In genomic region chr6:87671353-87671752, GRCm38 (mm10) we compare ENCODE assay signal across 8 mouse cellular contexts. TPM values are rescaled to one million over a fixed set of nuclear protein-coding genes. Genes with fewer than 3 reads are reported as not detected.
DNase-seq lines count a peak whose midpoint lies in the region; ATAC-seq and TF ChIP-seq lines count a peak whose summit lies in the region.

No protein-coding gene starts in this region.

- peak overlapping the region; percentile 73 for H3K4me3 ChIP-seq in lung, postnatal 0 days (ENCODE audit: low read depth, low read length)
- peak overlapping the region; percentile 83 for H3K4me3 ChIP-seq in neural tube, embryonic 15.5 days (replicated peaks)

- peak overlapping the region; percentile 97 for H3K4me2 ChIP-seq in lung, postnatal 0 days (replicated peaks; ENCODE audit: low read depth, low read length)
- H3K4me2 ChIP-seq in neural tube, embryonic 15.5 days, result peak overlapping the region; percentile 95

- no peak for TF ChIP-seq CTCF in lung, postnatal 0 days (IDR thresholded peaks at IDR 0.05)

- H3K27me3 ChIP-seq in lung, postnatal 0 days (replicated peaks; ENCODE audit: insufficient read depth, low read length), result no peaks in the 10 kb centered on the region
- no peaks in the 10 kb centered on the region for H3K27me3 ChIP-seq in neural tube, embryonic 15.5 days (replicated peaks)

- H3K27ac ChIP-seq in lung, postnatal 0 days (ENCODE audit: low read length), result peak overlapping the region; percentile 81
- H3K27ac ChIP-seq in neural tube, embryonic 15.5 days (replicated peaks), result peak overlapping the region; percentile 69

- peaks cover 10% of the 10 kb centered on the region; the same call in 1 of the 2 replicates for H3K4me1 ChIP-seq in lung, postnatal 0 days (ENCODE audit: insufficient read depth, low read depth, low read length)
- peaks cover 28% of the 10 kb centered on the region for H3K4me1 ChIP-seq in neural tube, embryonic 15.5 days

- TF ChIP-seq EP300 in lung, postnatal 0 days (IDR thresholded peaks at IDR 0.05), result no peak

- 1% methylated on average over 8 of the region's 8 CpGs for WGBS in lung, postnatal 0 days
- WGBS in large intestine, adult 2 months, result under 1% methylated on average over 8 of the region's 8 CpGs
- WGBS in neural tube, embryonic 15.5 days, result 11% methylated on average over 8 of the region's 8 CpGs

- ATAC-seq in lung, postnatal 0 days, result no peak
- 0 out of 2 replicates have a peak, but pooled peaks have one; percentile 14 for ATAC-seq in erythroid progenitor cell, adult 5-6 weeks (replicated peaks; ENCODE audit: low FRiP score, poor library complexity, severe bottlenecking)
- ATAC-seq in neural tube, embryonic 15.5 days (ENCODE audit: low FRiP score), result no peak

- peak overlapping the region; percentile 59 for H3K9ac ChIP-seq in lung, postnatal 0 days (replicated peaks; ENCODE audit: low read depth)
- peak overlapping the region; percentile 63 for H3K9ac ChIP-seq in neural tube, embryonic 15.5 days (replicated peaks)

- H3K9me3 ChIP-seq in lung, postnatal 0 days (ENCODE audit: low read length), result no peaks in the 10 kb centered on the region
- H3K9me3 ChIP-seq in neural tube, embryonic 15.5 days (replicated peaks), result no peaks in the 10 kb centered on the region

- no peak for DNase-seq in lung, postnatal 0 days (ENCODE audit: low spot score)
- no peak for DNase-seq in lung, postnatal 4 days
- DNase-seq in large intestine, adult 2 months (ENCODE audit: low read depth, low spot score), result peak; percentile 8
- no peak for DNase-seq in spleen, adult 18-20 months
- DNase-seq in thymus, postnatal 4 days, result no peak
- no peak for DNase-seq in urinary bladder, postnatal 36 days (ENCODE audit: low spot score in 2 of 2)

- H3K36me3 ChIP-seq in lung, postnatal 0 days (ENCODE audit: insufficient read depth, low read length), result no peaks in the 10 kb centered on the region
- H3K36me3 ChIP-seq in neural tube, embryonic 15.5 days, result no peaks in the 10 kb centered on the region; the same call in 1 of the 2 replicates

RNA-seq across cellular contexts. Expression of gene Aplf, which starts 0.6 kb away (rescaled TPM):
- polyA plus RNA-seq in lung, postnatal 0 days (2015; fragmentation: Nextera tagmentation; extraction: Ambion mirVana), result 8.7 and 10.0 TPM in 2 replicates
- 28.9 and 37.8 TPM in 2 replicates for total RNA-seq in erythroid progenitor cell, adult 5-6 weeks (2015; ENCODE audit: low replicate concordance)
- total RNA-seq in erythroid progenitor cell, adult 5-6 weeks (2017; ENCODE audit: low replicate concordance), result 43.6 and 69.8 TPM in 2 replicates
- polyA plus RNA-seq in large intestine, adult 2 months (2012; rRNA removed), result 3.6 and 4.6 TPM in 2 replicates
- 9.0 and 10.7 TPM in 2 replicates for polyA plus RNA-seq in neural tube, embryonic 15.5 days (2015; fragmentation: Nextera tagmentation; extraction: Ambion mirVana)

RNA-seq across cellular contexts. Expression of gene Efcc1, which starts 59.3 kb away (rescaled TPM):
- polyA plus RNA-seq in lung, postnatal 0 days (2015; fragmentation: Nextera tagmentation; extraction: Ambion mirVana), result 4.0 and 5.9 TPM in 2 replicates
- not detected in 2 replicates for total RNA-seq in erythroid progenitor cell, adult 5-6 weeks (2015; ENCODE audit: low replicate concordance)
- total RNA-seq in erythroid progenitor cell, adult 5-6 weeks (2017; ENCODE audit: low replicate concordance), result 0.08 TPM in 1 of 2 replicates, not detected in the other
- polyA plus RNA-seq in large intestine, adult 2 months (2012; rRNA removed), result 1.6 and 3.3 TPM in 2 replicates
- polyA plus RNA-seq in neural tube, embryonic 15.5 days (2015; fragmentation: Nextera tagmentation; extraction: Ambion mirVana), result 4.9 and 6.2 TPM in 2 replicates
